ENCODE assay signal across 17 mouse cellular contexts in genomic region chr2:115399107-115399740, GRCm38 (mm10).
"Had no signal": no experiment of that assay in that cellular context is flagged by ENCODE, and none has a peak within 500 bp of the region (broad histone marks: within the 10 kb centered on the region; RNA-seq: fewer than 3 reads in every experiment).

No protein-coding gene starts in this region.

- H3K9me3 ChIP-seq: lung, embryonic 15.5 days; midbrain, embryonic 12.5 days; neural tube, embryonic 12.5 days had no signal

- H3K27me3 ChIP-seq: lung, embryonic 15.5 days; megakaryocyte, embryonic 14.5 days; midbrain, embryonic 12.5 days; neural tube, embryonic 12.5 days had no signal

- H3K9ac ChIP-seq: liver, postnatal 0 days; lung, embryonic 15.5 days; midbrain, embryonic 12.5 days; neural tube, embryonic 12.5 days had no signal

- DNase-seq: liver, postnatal 0 days; lung, adult 2 months; lung, postnatal 14 days; lung, postnatal 36 days; midbrain, embryonic 14.5 days; right cerebral cortex, postnatal 25 days; right cerebral cortex, postnatal 4 days; spleen, adult 18-20 months; thymus, adult 18-20 months; thymus, postnatal 14 days; thymus, postnatal 36 days had no signal

- H3K36me3 ChIP-seq: lung, embryonic 15.5 days; midbrain, embryonic 12.5 days; neural tube, embryonic 12.5 days had no signal

- H3K4me1 ChIP-seq: lung, embryonic 15.5 days; megakaryocyte, embryonic 14.5 days; midbrain, embryonic 12.5 days; neural tube, embryonic 12.5 days had no signal

- H3K4me3 ChIP-seq: lung, embryonic 15.5 days; megakaryocyte, embryonic 14.5 days; midbrain, embryonic 12.5 days; neural tube, embryonic 12.5 days had no signal

- ATAC-seq: liver, postnatal 0 days; lung, postnatal 0 days had no signal

- H3K27ac ChIP-seq: lung, embryonic 15.5 days; macrophage; midbrain, embryonic 12.5 days; neural tube, embryonic 12.5 days had no signal

- H3K4me2 ChIP-seq: lung, embryonic 15.5 days; midbrain, embryonic 12.5 days; neural tube, embryonic 12.5 days had no signal
